Mouse (Mus musculus): ENCODE measurements around the gene Usp20.

- TF ChIP-seq CTCF (IDR thresholded peaks at IDR 0.05; ENCODE audit: extremely low read depth, insufficient read depth, insufficient read length, insufficient replicate concordance) (no peak), POLR2A (IDR thresholded peaks at IDR 0.05; ENCODE audit: low read depth, low read length) (no peak)
Observed at GRCm38 (mm10) chr2:30936808-30937207, 45.3 kb upstream of the Usp20 start.

All from spleen, adult 2 months (tissue).